Mouse (Mus musculus): ENCODE measurements at regions not wholly inside any gene's neighbourhood (a gene's known extent, or its start where the extent isn't known, plus 50 kb on each side); places are given as distances from the start of the nearest gene placed in this dataset.

- H3K4me2 ChIP-seq (ENCODE audit: low read depth): no peak overlapping the region
- H3K4me3 ChIP-seq (ENCODE audit: insufficient read depth in 1 of 2, low read depth in 2 of 2, low read length in 2 of 2): no peak overlapping the region
- H3K9ac ChIP-seq (replicated peaks): no peak overlapping the region
- no peak overlapping the region for H3K27ac ChIP-seq
- no peak for TF ChIP-seq EP300 (IDR thresholded peaks at IDR 0.05; ENCODE audit: low read depth)
- TF ChIP-seq CTCF (IDR thresholded peaks at IDR 0.05; ENCODE audit: low read depth): no peak
- no peaks in the 10 kb centered on the region for H3K9me3 ChIP-seq (ENCODE audit: control insufficient read depth, low read length)
- H3K4me1 ChIP-seq (replicated peaks; ENCODE audit: control insufficient read depth in 2 of 2, insufficient read depth in 2 of 2, low read length in 1 of 2): no peaks in the 10 kb centered on the region
- WGBS (ENCODE audit: insufficient replicate concordance): 75% methylated on average over 6 of the region's 6 CpGs
- H3K27me3 ChIP-seq (ENCODE audit: control insufficient read depth, insufficient read depth, low read length): no peaks in the 10 kb centered on the region
- no peaks in the 10 kb centered on the region for H3K36me3 ChIP-seq (replicated peaks; ENCODE audit: control insufficient read depth, insufficient read depth, low read depth)
- no peak for ATAC-seq (ENCODE audit: insufficient read depth)
- no peak for DNase-seq (ENCODE audit: low read depth in 3 of 3, low spot score in 3 of 3)
Observed at GRCm38 (mm10) chr11:112121026-112121425, 661.0 kb upstream of the Sox9 start.

GRCm38 (mm10) chr11:112121831-112122230 is 660.2 kb upstream of the Sox9 start:
- 46% methylated on average over 5 of the region's 5 CpGs for WGBS (ENCODE audit: insufficient replicate concordance)

GRCm38 (mm10) chr11:112125249-112125933 is 656.6 kb upstream of the Sox9 start:
- no peak overlapping the region for H3K4me2 ChIP-seq (ENCODE audit: low read depth)
- H3K9me3 ChIP-seq (ENCODE audit: control insufficient read depth, low read length): no peaks in the 10 kb centered on the region
- no peaks in the 10 kb centered on the region for H3K36me3 ChIP-seq (replicated peaks; ENCODE audit: control insufficient read depth, insufficient read depth, low read depth)
- H3K27me3 ChIP-seq (ENCODE audit: control insufficient read depth, insufficient read depth, low read length): no peaks in the 10 kb centered on the region
- no peak for TF ChIP-seq CTCF (IDR thresholded peaks at IDR 0.05; ENCODE audit: low read depth)
- TF ChIP-seq EP300 (IDR thresholded peaks at IDR 0.05; ENCODE audit: low read depth): no peak
- H3K27ac ChIP-seq: no peak overlapping the region
- DNase-seq (ENCODE audit: low read depth in 3 of 3, low spot score in 3 of 3) (no peak), ATAC-seq (ENCODE audit: insufficient read depth) (no peak)
- H3K9ac ChIP-seq (replicated peaks): no peak overlapping the region
- 55% methylated on average over 12 of the region's 12 CpGs for WGBS (ENCODE audit: insufficient replicate concordance)
- H3K4me3 ChIP-seq (ENCODE audit: insufficient read depth in 1 of 2, low read depth in 2 of 2, low read length in 2 of 2): no peak overlapping the region
- no peaks in the 10 kb centered on the region for H3K4me1 ChIP-seq (replicated peaks; ENCODE audit: control insufficient read depth in 2 of 2, insufficient read depth in 2 of 2, low read length in 1 of 2)

More at GRCm38 (mm10) chr11:112121831-112122230, 660.2 kb upstream of the Sox9 start:
- Histone ChIP-seq H3K9ac (replicated peaks) (no peak overlapping the region), H3K27ac (no peak overlapping the region), H3K36me3 (replicated peaks; ENCODE audit: control insufficient read depth, insufficient read depth, low read depth) (no peaks in the 10 kb centered on the region), H3K4me2 (ENCODE audit: low read depth) (no peak overlapping the region), H3K4me1 (replicated peaks; ENCODE audit: control insufficient read depth in 2 of 2, insufficient read depth in 2 of 2, low read length in 1 of 2) (no peaks in the 10 kb centered on the region), H3K27me3 (ENCODE audit: control insufficient read depth, insufficient read depth, low read length) (no peaks in the 10 kb centered on the region), H3K4me3 (ENCODE audit: insufficient read depth in 1 of 2, low read depth in 2 of 2, low read length in 2 of 2) (no peak overlapping the region), H3K9me3 (ENCODE audit: control insufficient read depth, low read length) (no peaks in the 10 kb centered on the region)
- DNase-seq (ENCODE audit: low read depth in 3 of 3, low spot score in 3 of 3) (no peak), ATAC-seq (ENCODE audit: insufficient read depth) (no peak)
- no peak for TF ChIP-seq CTCF (IDR thresholded peaks at IDR 0.05; ENCODE audit: low read depth)
- no peak for TF ChIP-seq EP300 (IDR thresholded peaks at IDR 0.05; ENCODE audit: low read depth)

DNA sequence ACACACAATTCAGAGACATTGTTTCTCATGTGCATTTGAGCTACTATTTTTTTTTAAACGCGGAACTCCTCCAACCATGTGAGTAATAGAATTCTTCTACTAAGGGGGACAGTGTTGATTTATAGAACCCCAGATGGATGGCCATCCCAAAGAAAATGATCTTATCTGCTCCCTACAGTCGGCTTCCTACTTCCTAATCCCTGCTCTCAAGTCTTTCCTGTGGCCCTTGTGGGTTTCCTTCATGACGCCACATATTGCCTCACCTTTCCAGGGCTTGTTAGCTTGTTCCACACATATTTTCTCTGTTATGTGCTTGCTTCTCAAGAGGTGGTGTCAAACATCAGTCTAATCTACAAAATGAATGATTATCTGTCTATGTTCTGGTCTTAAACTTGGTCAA is 651.9 kb upstream of the Sox9 start:
- TF ChIP-seq CTCF (IDR thresholded peaks at IDR 0.05; ENCODE audit: low read depth) (no peak), EP300 (IDR thresholded peaks at IDR 0.05; ENCODE audit: low read depth) (no peak)
- Histone ChIP-seq H3K4me3 (ENCODE audit: insufficient read depth in 1 of 2, low read depth in 2 of 2, low read length in 2 of 2) (no peak overlapping the region), H3K4me1 (replicated peaks; ENCODE audit: control insufficient read depth in 2 of 2, insufficient read depth in 2 of 2, low read length in 1 of 2) (no peaks in the 10 kb centered on the region), H3K27me3 (ENCODE audit: control insufficient read depth, insufficient read depth, low read length) (no peaks in the 10 kb centered on the region), H3K9me3 (ENCODE audit: control insufficient read depth, low read length) (no peaks in the 10 kb centered on the region), H3K36me3 (replicated peaks; ENCODE audit: control insufficient read depth, insufficient read depth, low read depth) (no peaks in the 10 kb centered on the region), H3K27ac (no peak overlapping the region), H3K4me2 (ENCODE audit: low read depth) (no peak overlapping the region), H3K9ac (replicated peaks) (no peak overlapping the region)
- whole genome bisulfite sequencing (ENCODE audit: insufficient replicate concordance): 11% methylated on average over 4 of the region's 4 CpGs
- DNase-seq (ENCODE audit: low read depth in 3 of 3, low spot score in 3 of 3): no peak
- no peak for ATAC-seq (ENCODE audit: insufficient read depth)

DNA sequence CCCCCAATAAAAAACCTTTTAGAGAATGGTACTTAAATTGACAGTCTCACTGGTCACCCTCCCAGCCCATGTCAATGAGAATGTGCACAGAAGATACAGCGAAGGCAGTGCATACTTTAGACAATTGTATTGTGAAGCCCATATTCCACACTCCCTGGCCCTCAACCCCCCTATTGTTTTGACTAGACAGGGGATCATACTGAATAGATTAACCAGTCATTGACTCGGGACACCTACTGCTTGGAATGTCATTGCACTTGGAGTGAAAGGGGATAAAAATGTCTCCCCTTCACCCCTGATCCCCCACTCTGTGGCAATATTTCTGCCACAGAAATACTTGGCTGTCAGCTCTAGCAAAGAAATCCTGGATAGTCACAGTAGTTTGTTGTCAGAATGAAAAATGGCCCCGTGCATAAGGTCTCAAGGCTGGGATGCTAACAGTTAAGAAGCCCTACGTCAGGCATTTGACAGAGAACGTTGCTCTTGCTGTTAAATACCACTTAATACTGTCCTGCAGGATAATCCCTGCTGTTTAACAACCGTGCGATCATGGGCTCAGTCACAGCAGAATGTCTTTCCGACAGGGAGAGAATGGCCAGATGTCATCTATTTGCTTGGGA is 644.5 kb upstream of the Sox9 start:
- no peak overlapping the region for H3K4me2 ChIP-seq (ENCODE audit: low read depth)
- H3K9me3 ChIP-seq (ENCODE audit: control insufficient read depth, low read length): no peaks in the 10 kb centered on the region
- TF ChIP-seq EP300 (IDR thresholded peaks at IDR 0.05; ENCODE audit: low read depth) (no peak), CTCF (IDR thresholded peaks at IDR 0.05; ENCODE audit: low read depth) (no peak)
- H3K4me1 ChIP-seq (replicated peaks; ENCODE audit: control insufficient read depth in 2 of 2, insufficient read depth in 2 of 2, low read length in 1 of 2): no peaks in the 10 kb centered on the region
- no peak for DNase-seq (ENCODE audit: low read depth in 3 of 3, low spot score in 3 of 3)
- 33% methylated on average over 8 of the region's 8 CpGs for WGBS (ENCODE audit: insufficient replicate concordance)
- no peak for ATAC-seq (ENCODE audit: insufficient read depth)
- H3K36me3 ChIP-seq (replicated peaks; ENCODE audit: control insufficient read depth, insufficient read depth, low read depth): no peaks in the 10 kb centered on the region
- no peak overlapping the region for H3K27ac ChIP-seq
- no peak overlapping the region for H3K4me3 ChIP-seq (ENCODE audit: insufficient read depth in 1 of 2, low read depth in 2 of 2, low read length in 2 of 2)
- H3K27me3 ChIP-seq (ENCODE audit: control insufficient read depth, insufficient read depth, low read length): no peaks in the 10 kb centered on the region
- H3K9ac ChIP-seq (replicated peaks): no peak overlapping the region

Measured in liver, embryonic 14.5 days (tissue).